Mouse (Mus musculus) gastrocnemius, postnatal 36 days (tissue): Measurements from ENCODE around the gene Ptprn2. TPM values are rescaled to one million over a fixed set of nuclear protein-coding genes. Genes with fewer than 3 reads are reported as not detected.

ENCODE experiments used
- DNase-seq, 2 experiments: peaks; one replicate each; pipeline ENCODE4 v3.0.0; 2022
- intact Hi-C: fragments of 180-260 bp; cut with DNase I; formaldehyde crosslinking; loops from one replicate; pipeline ENCODE4 v1.15.1; 2025
- total RNA-seq, 2 experiments: library from RNA; stranded (reverse); gene quantifications; 2 replicates each; pipeline ENCODE4 v1.2.3; 2021

The Ptprn2 gene
- total RNA-seq, 2 experiments from 2014 or later: not detected

- no peak for DNase-seq
- intact Hi-C loops: no loop called here
Measured at GRCm38 (mm10) chr12:117235114-117235513, 749.6 kb downstream of the Ptprn2 start.

GRCm38 (mm10) chr12:117236020-117236734 is 750.7 kb downstream of the Ptprn2 start:
- intact Hi-C loops: no loop called here
- no peak for DNase-seq

GRCm38 (mm10) chr12:117236981-117237380 is 751.5 kb downstream of the Ptprn2 start:
- DNase-seq: no peak
- intact Hi-C loops: no loop called here

GRCm38 (mm10) chr12:117239927-117240715 is 754.6 kb downstream of the Ptprn2 start:
- intact Hi-C loops: no loop called here
- DNase-seq: no peak

GRCm38 (mm10) chr12:117242181-117242580 is 756.7 kb downstream of the Ptprn2 start:
- intact Hi-C loops: no loop called here

GRCm38 (mm10) chr12:117245885-117246478 is 760.5 kb downstream of the Ptprn2 start:
- intact Hi-C loops: no loop called here
- no peak for DNase-seq

More at GRCm38 (mm10) chr12:117242181-117242580, 756.7 kb downstream of the Ptprn2 start:
- no peak for DNase-seq

- DNase-seq: no peak
- intact Hi-C loops: no loop called here
Measured at GRCm38 (mm10) chr12:117250465-117250864, 764.9 kb downstream of the Ptprn2 start.

GRCm38 (mm10) chr12:117251663-117252425 is 766.3 kb downstream of the Ptprn2 start:
- intact Hi-C loops: no loop called here

GRCm38 (mm10) chr12:117252426-117252779 is 766.9 kb downstream of the Ptprn2 start:
- intact Hi-C loops: no loop called here
- no peak for DNase-seq

More at GRCm38 (mm10) chr12:117251663-117252425, 766.3 kb downstream of the Ptprn2 start:
- DNase-seq: no peak

- intact Hi-C loops: no loop called here
- DNase-seq: no peak
Measured at GRCm38 (mm10) chr12:117254356-117254755, 768.8 kb downstream of the Ptprn2 start.

GRCm38 (mm10) chr12:117255325-117255724 is 769.8 kb downstream of the Ptprn2 start:
- no peak for DNase-seq
- intact Hi-C loops: no loop called here

- DNase-seq: no peak
- intact Hi-C loops: no loop called here
Measured at GRCm38 (mm10) chr12:117255776-117256342, 770.3 kb downstream of the Ptprn2 start.

- intact Hi-C loops: no loop called here
- DNase-seq: no peak
Measured at GRCm38 (mm10) chr12:117256849-117257204, 771.3 kb downstream of the Ptprn2 start.

GRCm38 (mm10) chr12:117257205-117257920 is 771.8 kb downstream of the Ptprn2 start:
- intact Hi-C loops: no loop called here
- no peak for DNase-seq

GRCm38 (mm10) chr12:117257921-117258497 is 772.5 kb downstream of the Ptprn2 start:
- DNase-seq: no peak
- intact Hi-C loops: no loop called here

- intact Hi-C loops: no loop called here
- DNase-seq: no peak
Measured at GRCm38 (mm10) chr12:117260391-117261164, 775.1 kb downstream of the Ptprn2 start.

- DNase-seq: no peak
- intact Hi-C loops: no loop called here
Measured at GRCm38 (mm10) chr12:117261165-117261440, 775.6 kb downstream of the Ptprn2 start.

GRCm38 (mm10) chr12:117262003-117262402 is 776.5 kb downstream of the Ptprn2 start:
- intact Hi-C loops: no loop called here
- DNase-seq: no peak

GRCm38 (mm10) chr12:117263081-117263480 is 777.6 kb downstream of the Ptprn2 start:
- no peak for DNase-seq
- intact Hi-C loops: no loop called here
